Mouse (Mus musculus) bone marrow macrophage, adult 2 months (primary cell): ENCODE measurements around the gene Ttll5.

Experiments used
- CTCF ChIP-seq: IDR thresholded peaks from 2 replicates; pipeline ENCODE4 v1.5.1; 2012; ENCODE audit warnings: low read depth, mild to moderate bottlenecking, low read length, moderate library complexity
- POLR2A ChIP-seq: IDR thresholded peaks from 2 replicates; pipeline ENCODE4 v1.6.1; 2012; ENCODE audit warnings: mild to moderate bottlenecking, low read depth, low read length, borderline replicate concordance

DNA sequence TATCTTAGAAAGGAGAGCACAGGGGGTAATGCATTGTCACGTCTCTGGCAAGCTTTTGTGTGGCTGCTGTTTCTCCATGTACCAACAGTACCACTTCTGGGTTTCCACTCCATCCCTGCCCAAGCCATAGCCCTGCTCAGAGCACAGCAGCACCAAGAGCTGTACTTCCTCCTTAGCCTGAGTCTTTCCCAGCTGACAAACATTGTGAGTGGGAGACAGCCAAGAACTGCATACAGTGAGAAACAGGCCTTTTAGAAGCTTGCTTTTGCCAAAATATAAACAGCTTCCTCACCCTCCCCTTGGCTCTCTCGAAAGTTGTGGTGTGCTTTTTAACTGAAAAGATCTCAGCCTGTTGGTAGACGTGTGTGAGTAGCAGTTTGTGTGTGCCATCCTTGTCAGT, 182.9 kb downstream of the Ttll5 start:
- TF ChIP-seq CTCF (no peak), POLR2A (no peak)
